Mouse (Mus musculus): Measurements from ENCODE around the gene Psmd6. TPM values are rescaled to one million over a fixed set of nuclear protein-coding genes. Genes with fewer than 3 reads are reported as not detected.
A peak's percentile ranks its signal among the peaks of the same experiment; 100 is the strongest.

Psmd6 gene
- polyA plus RNA-seq, 1 experiment from 2014 or later = 168 TPM

DNA sequence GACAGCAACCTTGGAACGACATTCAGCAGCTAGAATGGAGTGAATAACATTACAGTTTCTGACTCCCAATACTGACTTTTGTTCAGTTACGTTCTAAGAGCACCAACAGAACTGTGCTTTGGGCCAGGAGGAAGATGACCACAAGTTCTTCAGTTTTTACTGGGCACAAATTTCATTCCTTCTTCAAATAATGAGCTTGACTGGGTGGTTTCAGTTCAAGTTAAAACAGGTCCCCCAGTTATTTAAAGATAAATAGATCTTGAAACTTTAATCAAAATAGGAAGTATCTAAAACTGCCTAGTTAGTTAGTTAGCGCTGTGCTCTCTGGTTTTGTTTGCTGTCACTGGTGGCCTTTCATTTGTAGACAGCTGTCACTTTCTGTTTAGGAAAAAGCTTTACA is 52.2 kb downstream of the Psmd6 start:
- TF ChIP-seq EP300 (optimal IDR thresholded peaks at IDR 0.05) = no peak
- H3K27ac ChIP-seq (replicated peaks) = peak overlapping the region; percentile 88; the same call in 1 of the 2 replicates
- peaks cover 7% of the 10 kb centered on the region; the same call in 1 of the 2 replicates for H3K4me1 ChIP-seq (replicated peaks; ENCODE audit: control insufficient read depth, insufficient read depth)
- H3K9ac ChIP-seq (ENCODE audit: low read length) = no peak overlapping the region
- H3K36me3 ChIP-seq (ENCODE audit: control insufficient read depth, insufficient read depth, low read length) = no peaks in the 10 kb centered on the region
- 32% methylated on average over 3 of the region's 3 CpGs for WGBS
- no peaks in the 10 kb centered on the region for H3K27me3 ChIP-seq (ENCODE audit: control insufficient read depth, insufficient read depth, low read length)
- H3K4me2 ChIP-seq (replicated peaks; ENCODE audit: low read depth) = no peak overlapping the region
- no peak overlapping the region for H3K4me3 ChIP-seq (ENCODE audit: low read depth, low read length)
- H3K9me3 ChIP-seq (ENCODE audit: control insufficient read depth, low read length) = no peaks in the 10 kb centered on the region
- no peak for DNase-seq (ENCODE audit: low spot score)
- ATAC-seq (ENCODE audit: low FRiP score, low TSS enrichment) = no peak

DNA sequence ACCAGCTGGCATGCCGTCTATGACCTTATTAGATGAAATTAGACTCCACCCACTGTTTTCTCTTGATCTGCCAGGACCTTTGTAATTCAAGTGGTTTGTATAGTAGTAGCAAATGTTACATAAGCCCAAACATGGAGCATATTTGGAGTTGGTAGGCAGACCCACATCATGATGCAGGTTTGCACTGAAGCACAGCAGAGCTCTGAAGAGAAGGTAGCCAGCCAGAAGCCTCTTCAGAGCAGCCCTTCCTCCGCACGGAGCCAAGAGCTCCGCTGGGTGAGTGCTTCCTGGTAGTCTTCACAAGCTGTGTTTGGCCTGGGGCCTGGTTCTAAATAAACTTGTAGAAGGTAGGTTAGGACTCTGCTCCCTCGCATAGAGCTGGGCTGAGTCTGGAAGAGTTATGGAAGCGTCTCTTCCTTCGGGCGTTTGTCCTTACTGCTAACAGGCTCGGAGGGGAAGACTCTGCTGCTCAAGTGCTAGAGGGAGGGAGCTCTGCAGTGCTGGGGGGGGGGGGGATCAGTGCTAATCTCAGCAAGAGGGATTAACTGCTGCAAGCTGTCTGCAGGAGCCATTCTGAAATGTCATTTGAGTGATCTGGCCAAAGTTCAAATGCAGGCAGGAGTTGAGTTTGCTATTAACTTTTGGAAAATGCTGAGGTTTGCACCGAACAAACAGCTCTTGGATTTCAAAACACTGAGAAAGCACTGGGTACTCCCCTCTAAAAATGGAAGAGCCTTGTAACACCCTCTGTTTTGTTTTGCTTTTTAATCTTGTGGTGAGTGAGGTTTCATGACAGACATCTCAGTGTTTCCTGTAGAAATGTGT is 52.9 kb downstream of the Psmd6 start:
- H3K27ac ChIP-seq (replicated peaks) = peak overlapping the region; percentile 88
- WGBS = 7% methylated on average over 10 of the region's 10 CpGs
- DNase-seq (ENCODE audit: low spot score) (peak; percentile 58), ATAC-seq (ENCODE audit: low FRiP score, low TSS enrichment) (peak; percentile 53)
- peaks cover 7% of the 10 kb centered on the region; the same call in 1 of the 2 replicates for H3K4me1 ChIP-seq (replicated peaks; ENCODE audit: control insufficient read depth, insufficient read depth)
- TF ChIP-seq EP300 (optimal IDR thresholded peaks at IDR 0.05) (no peak), CTCF (IDR thresholded peaks at IDR 0.05; ENCODE audit: low read depth) (no peak)
- H3K27me3 ChIP-seq (ENCODE audit: control insufficient read depth, insufficient read depth, low read length) = no peaks in the 10 kb centered on the region
- no peaks in the 10 kb centered on the region for H3K36me3 ChIP-seq (ENCODE audit: control insufficient read depth, insufficient read depth, low read length)
- peak overlapping the region; percentile 43 for H3K9ac ChIP-seq (ENCODE audit: low read length)
- H3K4me2 ChIP-seq (replicated peaks; ENCODE audit: low read depth) = peak overlapping the region; percentile 47
- H3K9me3 ChIP-seq (ENCODE audit: control insufficient read depth, low read length) = no peaks in the 10 kb centered on the region
- peak overlapping the region; percentile 28 for H3K4me3 ChIP-seq (ENCODE audit: low read depth, low read length)

DNA sequence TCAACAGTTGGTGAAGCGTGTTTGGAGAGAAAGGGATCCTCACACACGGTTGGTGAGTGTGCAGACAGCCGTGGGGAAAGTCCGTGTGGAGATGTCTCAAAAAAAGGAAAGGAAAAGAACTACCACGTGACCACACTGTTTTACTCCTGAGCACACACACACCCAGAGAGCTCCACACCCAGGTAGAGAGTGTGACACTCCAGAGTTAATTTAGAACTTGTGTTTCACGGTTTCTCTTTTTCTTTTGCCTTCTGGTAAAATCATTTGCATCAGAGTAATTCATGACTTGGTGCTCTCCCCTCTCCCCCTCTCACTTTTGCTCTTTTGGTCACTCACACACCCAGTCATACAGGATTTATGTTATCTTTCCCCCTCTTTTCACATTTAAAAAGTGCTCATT is 54.5 kb downstream of the Psmd6 start:
- no peak overlapping the region; the same call in 1 of the 2 replicates for H3K4me2 ChIP-seq (replicated peaks; ENCODE audit: low read depth)
- TF ChIP-seq EP300 (optimal IDR thresholded peaks at IDR 0.05) = no peak
- no peak for TF ChIP-seq CTCF (IDR thresholded peaks at IDR 0.05; ENCODE audit: low read depth)
- H3K4me1 ChIP-seq (replicated peaks; ENCODE audit: control insufficient read depth, insufficient read depth) = peaks cover 7% of the 10 kb centered on the region; the same call in 1 of the 2 replicates
- WGBS = 61% methylated on average over 6 of the region's 6 CpGs
- peak; percentile 38; the same call in 1 of the 2 replicates for ATAC-seq (ENCODE audit: low FRiP score, low TSS enrichment)
- no peak for DNase-seq (ENCODE audit: low spot score)
- no peak overlapping the region for H3K4me3 ChIP-seq (ENCODE audit: low read depth, low read length)
- H3K9ac ChIP-seq (ENCODE audit: low read length) = no peak overlapping the region
- no peaks in the 10 kb centered on the region for H3K36me3 ChIP-seq (ENCODE audit: control insufficient read depth, insufficient read depth, low read length)
- peak overlapping the region; percentile 18 for H3K27ac ChIP-seq (replicated peaks)
- no peaks in the 10 kb centered on the region for H3K27me3 ChIP-seq (ENCODE audit: control insufficient read depth, insufficient read depth, low read length)
- no peaks in the 10 kb centered on the region for H3K9me3 ChIP-seq (ENCODE audit: control insufficient read depth, low read length)

DNA sequence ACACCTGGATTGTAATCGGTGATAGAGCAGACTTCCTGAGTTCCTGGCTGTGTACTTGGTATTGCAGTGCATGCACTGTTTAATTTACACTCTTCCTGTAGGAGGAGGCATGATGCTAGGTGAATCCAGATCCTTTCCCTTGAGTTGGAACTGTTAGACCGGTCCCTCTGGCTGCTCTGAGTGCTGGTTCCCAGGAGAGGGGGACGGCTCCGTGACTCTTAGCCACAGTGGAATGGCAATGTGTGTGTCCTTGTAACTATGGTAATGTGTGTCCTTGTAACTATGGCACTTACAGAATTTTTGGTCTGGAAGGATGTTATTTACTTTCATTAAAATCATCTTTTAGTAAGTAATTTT is 55.7 kb downstream of the Psmd6 start:
- TF ChIP-seq CTCF (IDR thresholded peaks at IDR 0.05; ENCODE audit: low read depth) (no peak), EP300 (optimal IDR thresholded peaks at IDR 0.05) (no peak)
- peak overlapping the region; percentile 56; the same call in 1 of the 2 replicates for H3K27ac ChIP-seq (replicated peaks)
- H3K27me3 ChIP-seq (ENCODE audit: control insufficient read depth, insufficient read depth, low read length) = no peaks in the 10 kb centered on the region
- no peaks in the 10 kb centered on the region for H3K36me3 ChIP-seq (ENCODE audit: control insufficient read depth, insufficient read depth, low read length)
- no peak overlapping the region for H3K4me3 ChIP-seq (ENCODE audit: low read depth, low read length)
- ATAC-seq (ENCODE audit: low FRiP score, low TSS enrichment) (no peak), DNase-seq (ENCODE audit: low spot score) (no peak)
- H3K4me1 ChIP-seq (replicated peaks; ENCODE audit: control insufficient read depth, insufficient read depth) = no peaks in the 10 kb centered on the region; the same call in 1 of the 2 replicates
- no peaks in the 10 kb centered on the region for H3K9me3 ChIP-seq (ENCODE audit: control insufficient read depth, low read length)
- H3K4me2 ChIP-seq (replicated peaks; ENCODE audit: low read depth) = no peak overlapping the region
- no peak overlapping the region for H3K9ac ChIP-seq (ENCODE audit: low read length)
- WGBS = 47% methylated on average over 4 of the region's 4 CpGs

DNA sequence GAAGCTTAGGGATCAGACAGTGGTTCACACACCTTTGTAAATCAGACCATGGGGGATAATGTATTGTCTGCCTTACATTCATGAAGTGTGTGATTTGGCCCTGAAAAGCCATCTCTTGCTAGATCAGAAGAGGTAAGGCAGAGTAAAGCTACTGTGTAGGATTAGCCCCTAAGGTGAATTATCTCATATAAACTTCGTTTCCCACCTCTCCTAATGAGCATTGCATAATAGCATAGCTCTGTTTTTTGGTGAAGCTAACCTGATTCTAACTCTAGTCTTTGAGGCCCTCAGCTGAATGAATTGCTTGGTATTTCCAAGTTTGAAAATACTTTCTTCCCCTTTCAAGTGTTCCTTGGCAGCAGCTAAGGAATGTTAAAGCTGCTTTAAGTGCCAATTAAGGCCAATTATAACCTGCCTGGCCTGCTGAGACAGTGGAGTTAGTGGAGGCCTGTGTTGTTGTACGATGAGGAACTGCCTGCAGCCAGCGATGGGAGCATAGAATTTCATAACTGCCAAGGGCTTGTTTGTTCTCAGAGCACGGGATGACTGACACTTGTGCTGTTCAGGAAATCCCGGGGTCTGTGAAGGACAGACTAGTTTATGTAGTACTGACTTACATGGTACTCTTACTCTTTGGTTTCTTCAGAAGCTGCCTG is 56.2 kb downstream of the Psmd6 start:
- no peaks in the 10 kb centered on the region for H3K36me3 ChIP-seq (ENCODE audit: control insufficient read depth, insufficient read depth, low read length)
- H3K4me1 ChIP-seq (replicated peaks; ENCODE audit: control insufficient read depth, insufficient read depth) = no peaks in the 10 kb centered on the region; the same call in 1 of the 2 replicates
- H3K9me3 ChIP-seq (ENCODE audit: control insufficient read depth, low read length) = no peaks in the 10 kb centered on the region
- DNase-seq (ENCODE audit: low spot score) = no peak
- no peak for ATAC-seq (ENCODE audit: low FRiP score, low TSS enrichment)
- no peak overlapping the region for H3K9ac ChIP-seq (ENCODE audit: low read length)
- WGBS = 20% methylated on average over 5 of the region's 5 CpGs
- H3K4me3 ChIP-seq (ENCODE audit: low read depth, low read length) = no peak overlapping the region
- no peaks in the 10 kb centered on the region for H3K27me3 ChIP-seq (ENCODE audit: control insufficient read depth, insufficient read depth, low read length)
- TF ChIP-seq EP300 (optimal IDR thresholded peaks at IDR 0.05) (no peak), CTCF (IDR thresholded peaks at IDR 0.05; ENCODE audit: low read depth) (no peak)
- H3K27ac ChIP-seq (replicated peaks) = peak overlapping the region; percentile 56; the same call in 1 of the 2 replicates
- H3K4me2 ChIP-seq (replicated peaks; ENCODE audit: low read depth) = no peak overlapping the region

DNA sequence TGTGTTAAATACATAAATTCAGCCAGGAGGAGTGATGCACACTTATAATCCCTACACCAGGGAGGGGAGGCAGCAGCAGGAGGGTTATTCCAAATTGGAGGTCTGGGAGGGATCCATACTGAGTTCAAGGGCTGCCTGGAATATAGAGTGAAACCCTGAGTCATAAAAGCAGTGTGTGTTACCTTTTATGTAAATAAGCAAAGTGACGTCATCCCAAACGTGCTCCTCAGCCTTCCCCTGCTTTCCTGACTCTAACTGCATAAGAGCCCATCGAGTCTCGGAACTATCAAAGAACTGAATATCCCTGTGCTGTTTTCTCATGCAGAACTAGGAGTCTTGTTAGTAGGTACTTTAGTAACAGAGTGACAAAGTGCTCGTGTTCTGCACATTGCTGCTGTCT is 57.4 kb downstream of the Psmd6 start:
- Histone ChIP-seq H3K36me3 (ENCODE audit: control insufficient read depth, insufficient read depth, low read length) (0 out of 2 replicates have a peak, but pooled peaks cover 2% of the 10 kb centered on the region), H3K9me3 (ENCODE audit: control insufficient read depth, low read length) (no peaks in the 10 kb centered on the region), H3K9ac (ENCODE audit: low read length) (no peak overlapping the region), H3K4me3 (ENCODE audit: low read depth, low read length) (no peak overlapping the region), H3K27me3 (ENCODE audit: control insufficient read depth, insufficient read depth, low read length) (no peaks in the 10 kb centered on the region), H3K4me2 (replicated peaks; ENCODE audit: low read depth) (no peak overlapping the region), H3K4me1 (replicated peaks; ENCODE audit: control insufficient read depth, insufficient read depth) (no peaks in the 10 kb centered on the region), H3K27ac (replicated peaks) (no peak overlapping the region)
- no peak for DNase-seq (ENCODE audit: low spot score)
- no peak for ATAC-seq (ENCODE audit: low FRiP score, low TSS enrichment)
- whole genome bisulfite sequencing = 61% methylated on average over 5 of the region's 5 CpGs
- TF ChIP-seq EP300 (optimal IDR thresholded peaks at IDR 0.05) (no peak), CTCF (IDR thresholded peaks at IDR 0.05; ENCODE audit: low read depth) (no peak)

Measured in stomach, postnatal 0 days (tissue).